17 mouse cellular contexts compared by ENCODE assay signal in genomic region chr11:58290812-58291211, GRCm38 (mm10). TPM values are rescaled to one million over a fixed set of nuclear protein-coding genes. Genes with fewer than 3 reads are reported as not detected.
ATAC-seq and TF ChIP-seq lines count a peak whose summit lies in the region.
"Had no signal": no experiment of that assay in that cellular context is flagged by ENCODE, and none has a peak within 500 bp of the region (broad histone marks: within the 10 kb centered on the region; RNA-seq: fewer than 3 reads in every experiment).

No protein-coding gene starts in this region.

- no peak for ATAC-seq in monocyte, adult 5-6 weeks (replicated peaks; ENCODE audit: insufficient number of reproducible peaks, low FRiP score, low TSS enrichment, poor library complexity, severe bottlenecking)
- no peak for ATAC-seq in activated CD4-positive, CD25-positive, alpha-beta regulatory T cell, adult 4 months
- ATAC-seq: CD4-positive, CD25-positive, alpha-beta regulatory T cell, adult 4 months; Patski had no signal

- H3K79me3 ChIP-seq in C2C12 (ENCODE audit: low read depth), result no peaks in the 10 kb centered on the region

- TF ChIP-seq POLR2A in myocyte (IDR thresholded peaks at IDR 0.05; ENCODE audit: insufficient read length, low read depth), result no peak

- no peak overlapping the region for H3K4me2 ChIP-seq in myocyte (ENCODE audit: low read depth)

- no peaks in the 10 kb centered on the region for H3K36me3 ChIP-seq in C2C12 (ENCODE audit: control insufficient read depth, insufficient read depth)
- no peaks in the 10 kb centered on the region for H3K36me3 ChIP-seq in myocyte (ENCODE audit: control insufficient read depth, insufficient read depth)
- H3K36me3 ChIP-seq: G1E had no signal

- no peak overlapping the region for H3ac ChIP-seq in C2C12 (ENCODE audit: control insufficient read depth, insufficient read length, low read depth)
- H3ac ChIP-seq in myocyte (ENCODE audit: control insufficient read depth, insufficient read length), result no peak overlapping the region

- peaks cover 3% of the 10 kb centered on the region for H3K27me3 ChIP-seq in C2C12 (ENCODE audit: control insufficient read depth, insufficient read depth, insufficient read length)
- peaks cover 19% of the 10 kb centered on the region for H3K27me3 ChIP-seq in myocyte (ENCODE audit: control insufficient read depth, insufficient read depth, insufficient read length)

- H3K79me2 ChIP-seq in C2C12 (ENCODE audit: control insufficient read depth, insufficient read depth) (no peaks in the 10 kb centered on the region), myocyte (ENCODE audit: control insufficient read depth, insufficient read depth) (no peaks in the 10 kb centered on the region)

- H3K4me3 ChIP-seq in C2C12 (ENCODE audit: insufficient read depth, poor library complexity, severe bottlenecking), result no peak overlapping the region
- no peak overlapping the region for H3K4me3 ChIP-seq in myocyte

- TF ChIP-seq CTCF in C2C12 (IDR thresholded peaks at IDR 0.05; ENCODE audit: control insufficient read depth, insufficient read depth, insufficient read length), result no peak

TF ChIP-seq in C2C12, 6 proteins besides CTCF, POLR2A, EP300 and RAD21:
- TF ChIP-seq CEBPB (IDR thresholded peaks at IDR 0.05; ENCODE audit: low read depth) (no peak), MAX (IDR thresholded peaks at IDR 0.05) (no peak), MYOG (IDR thresholded peaks at IDR 0.05; ENCODE audit: control insufficient read depth, extremely low read depth, insufficient read length) (no peak), USF1 (IDR thresholded peaks at IDR 0.05; ENCODE audit: low read depth) (no peak), MYOD1 (IDR thresholded peaks at IDR 0.05; ENCODE audit: control insufficient read depth, insufficient read length, low read depth) (peak; percentile 6)

TF ChIP-seq in myocyte, 11 proteins besides CTCF, POLR2A, EP300 and RAD21:
- TF ChIP-seq TCF3 (IDR thresholded peaks at IDR 0.05; ENCODE audit: insufficient read length, low read depth) (peak; percentile 85), MYOG (IDR thresholded peaks at IDR 0.05; ENCODE audit: control insufficient read depth in 1 of 3, insufficient read depth in 1 of 3, insufficient read length in 2 of 3, low read depth in 2 of 3) (peak in 2 of 3 experiments; percentile 82 to 91), TCF12 (IDR thresholded peaks at IDR 0.05; ENCODE audit: insufficient read depth, poor library complexity, severe bottlenecking) (peak; percentile 78), E2F4 (IDR thresholded peaks at IDR 0.05; ENCODE audit: insufficient read depth) (no peak), MYOD1 (IDR thresholded peaks at IDR 0.05; ENCODE audit: control insufficient read depth in 1 of 3, insufficient read length in 2 of 3, low read depth in 2 of 3) (peak in 2 of 3 experiments; percentile 90 to 99), MAX (IDR thresholded peaks at IDR 0.05; ENCODE audit: low read depth) (no peak)

RNA-seq across cellular contexts. Expression of gene Zfp692, which starts 16.1 kb away (rescaled TPM):
- polyA plus RNA-seq in C2C12 (2012; fragmentation: generic; extraction: Trizol) (6.8 TPM), myocyte (2012; fragmentation: generic; extraction: Trizol) (6.0 TPM)
- 8.4 to 17.0 TPM (median 9.2 TPM) in 3 replicates for total RNA-seq in monocyte, adult 5-6 weeks (2017)
- 10 to 100 TPM in 1 of 2 experiments, 1 to 10 TPM in 1; 6.5 to 10.3 TPM for polyA plus RNA-seq in activated CD4-positive, CD25-positive, alpha-beta regulatory T cell, adult 4 months (2017; shearing (Covaris generic))

RNA-seq across cellular contexts. Expression of gene 4930438A08Rik, which starts 16.2 kb away (rescaled TPM):
- polyA plus RNA-seq in C2C12 (2012; fragmentation: generic; extraction: Trizol), result 0.01 TPM
- polyA plus RNA-seq in myocyte (2012; fragmentation: generic; extraction: Trizol), result 0.67 TPM
- not detected in 3 replicates for total RNA-seq in monocyte, adult 5-6 weeks (2017)
- polyA plus RNA-seq in activated CD4-positive, CD25-positive, alpha-beta regulatory T cell, adult 4 months (2017; shearing (Covaris generic)), result not detected
- total RNA-seq: adrenal gland, adult 18-20 months; adrenal gland, adult 2 months; adrenal gland, adult 8-10 months; adrenal gland, postnatal 14 days; adrenal gland, postnatal 25 days; adrenal gland, postnatal 36 days; CH12.LX; MEL had no signal
- polyA plus RNA-seq: brain, embryonic 14.5 days; CD4-positive, CD25-positive, alpha-beta regulatory T cell, adult 4 months; cerebellum, adult 2 months; G1E; Patski had no signal

RNA-seq across cellular contexts. Expression of gene Zfp672, which starts 39.3 kb away (rescaled TPM):
- polyA plus RNA-seq in C2C12 (2012; fragmentation: generic; extraction: Trizol) (12.5 TPM), myocyte (2012; fragmentation: generic; extraction: Trizol) (15.7 TPM)
- 33.9 to 39.8 TPM (median 36.0 TPM) in 3 replicates for total RNA-seq in monocyte, adult 5-6 weeks (2017)
- 10 to 100 TPM; 43.4 to 44.5 TPM for polyA plus RNA-seq in activated CD4-positive, CD25-positive, alpha-beta regulatory T cell, adult 4 months (2017; shearing (Covaris generic))

RNA-seq across cellular contexts. Expression of gene Sh3bp5l, which starts 39.7 kb away (rescaled TPM):
- polyA plus RNA-seq in C2C12 (2012; fragmentation: generic; extraction: Trizol), result 30.8 TPM
- 38.1 TPM for polyA plus RNA-seq in myocyte (2012; fragmentation: generic; extraction: Trizol)
- total RNA-seq in monocyte, adult 5-6 weeks (2017), result 21.3 to 28.1 TPM (median 21.4 TPM) in 3 replicates
- 1 to 10 TPM; 3.7 to 5.9 TPM for polyA plus RNA-seq in activated CD4-positive, CD25-positive, alpha-beta regulatory T cell, adult 4 months (2017; shearing (Covaris generic))
